Mouse (Mus musculus) spleen, adult 2 months (tissue): ENCODE data around the gene Slc22a15.

ENCODE experiments used
- CTCF ChIP-seq: fragments of 200-500 bp; IDR thresholded peaks from 2 replicates; pipeline ENCODE4 v1.5.1; 2011; ENCODE audit warnings: mild to moderate bottlenecking, inconsistent platforms; ENCODE audit not compliant: insufficient read depth, insufficient read length, insufficient replicate concordance; ENCODE audit errors: extremely low read depth
- POLR2A ChIP-seq: fragments of 200-500 bp; IDR thresholded peaks from 2 replicates; pipeline ENCODE4 v1.6.1; 2011; ENCODE audit warnings: low read depth, low read length, inconsistent platforms

- TF ChIP-seq CTCF (no peak), POLR2A (no peak)
These were observed 15.6 kb upstream of the Slc22a15 start for GRCm38 (mm10) chr3:101939865-101940264.
